Mouse (Mus musculus) kidney, postnatal 25 days (tissue): ENCODE measurements around the gene Tns1.

ENCODE experiments used
- DNase-seq, 2 experiments: peaks; one replicate each; pipeline ENCODE4 v3.0.0; 2021; ENCODE audit warnings: mixed read lengths in 2 of 2

Gene Tns1

GRCm38 (mm10) chr1:74121821-74122576, 2.2 kb downstream of the Tns1 start:
- DNase-seq = peak; percentile 93 to 95

DNA sequence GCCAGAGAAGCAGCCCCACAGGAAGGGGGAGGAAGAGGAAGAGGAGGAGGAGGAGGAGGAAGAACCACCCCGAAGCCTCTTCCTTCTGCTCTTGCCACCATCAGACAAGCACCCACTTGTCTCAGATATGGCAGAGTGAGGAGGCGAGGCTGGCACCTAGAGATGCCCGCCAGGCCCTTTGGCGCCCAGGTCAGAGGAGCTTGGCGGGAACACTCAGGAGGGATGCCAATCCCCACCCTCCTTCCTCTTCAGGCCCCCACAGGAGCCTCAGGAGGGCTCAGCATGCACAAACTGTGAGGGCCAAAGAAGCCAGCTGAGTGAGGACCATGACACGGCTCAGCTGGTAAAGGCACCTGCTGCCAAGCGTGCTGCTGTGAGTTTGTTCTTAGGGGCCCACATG, 3.1 kb downstream of the Tns1 start:
- DNase-seq = no peak

GRCm38 (mm10) chr1:74119115-74119514, 5.1 kb downstream of the Tns1 start:
- peak; percentile 57 to 73 for DNase-seq

- DNase-seq = peak; percentile 45 to 71
Observed at GRCm38 (mm10) chr1:74117876-74118275, 6.4 kb downstream of the Tns1 start.

DNA sequence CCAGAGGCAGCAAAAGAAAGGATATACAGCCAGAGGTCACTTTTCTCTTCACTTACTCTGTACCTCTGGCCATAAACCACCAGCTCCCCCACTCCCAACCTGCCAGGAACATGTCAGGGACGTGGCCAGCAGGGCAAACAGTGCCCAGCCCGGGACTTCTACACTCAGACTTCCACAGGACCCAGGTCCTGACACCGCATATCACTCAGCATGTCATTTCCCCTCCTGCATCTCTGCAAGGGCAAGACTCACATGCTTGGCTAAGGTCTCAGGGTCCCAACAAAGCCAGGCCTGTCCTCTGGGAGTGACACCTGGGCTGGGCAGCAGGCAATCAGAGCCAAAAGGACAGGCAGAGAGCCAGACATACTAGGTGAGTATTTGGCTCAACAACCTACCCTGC, 11.2 kb downstream of the Tns1 start:
- DNase-seq = peak in 1 of 2 experiments; percentile 62

- DNase-seq = no peak
Observed at GRCm38 (mm10) chr1:74111696-74112030, 12.6 kb downstream of the Tns1 start.

DNA sequence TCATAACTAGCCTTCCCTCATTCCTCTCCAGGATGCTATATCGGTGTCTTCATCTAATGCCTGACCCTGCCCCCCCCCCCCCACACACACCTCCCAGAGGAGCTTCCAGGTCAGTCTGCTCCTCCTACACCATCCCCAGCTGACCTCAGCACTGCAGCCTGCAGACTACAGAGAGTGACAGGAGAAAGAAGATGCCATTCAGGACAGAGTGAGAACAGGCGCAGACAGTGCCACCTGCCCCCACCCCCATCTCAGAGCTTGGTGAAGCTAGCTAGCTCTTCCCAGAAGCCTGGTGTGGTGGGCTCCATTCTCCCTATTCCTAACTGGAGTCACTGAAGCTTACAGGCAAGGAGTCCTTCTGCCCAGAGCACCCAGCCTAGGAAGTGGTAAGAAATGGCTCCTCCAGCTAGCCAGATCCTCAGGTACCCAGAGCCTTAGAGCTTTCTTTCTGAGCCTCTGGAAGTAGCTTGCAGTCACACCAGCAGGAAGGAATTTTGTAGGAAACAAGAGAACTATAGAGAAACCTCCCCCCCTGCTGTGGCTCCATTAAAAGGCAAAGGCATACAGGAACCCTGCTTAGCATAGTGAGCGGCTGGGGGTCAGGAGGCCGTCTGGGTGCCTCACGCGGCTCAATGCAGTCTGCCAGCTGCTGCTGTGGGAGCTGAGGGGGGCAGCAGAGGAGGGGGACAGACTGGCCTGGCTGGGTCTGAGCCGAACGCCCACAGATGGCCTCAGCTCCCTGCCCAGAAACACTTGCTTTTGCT, 13.1 kb downstream of the Tns1 start:
- DNase-seq = peak; percentile 47 to 81

- no peak for DNase-seq
Observed at GRCm38 (mm10) chr1:74109670-74110069, 14.6 kb downstream of the Tns1 start.

DNA sequence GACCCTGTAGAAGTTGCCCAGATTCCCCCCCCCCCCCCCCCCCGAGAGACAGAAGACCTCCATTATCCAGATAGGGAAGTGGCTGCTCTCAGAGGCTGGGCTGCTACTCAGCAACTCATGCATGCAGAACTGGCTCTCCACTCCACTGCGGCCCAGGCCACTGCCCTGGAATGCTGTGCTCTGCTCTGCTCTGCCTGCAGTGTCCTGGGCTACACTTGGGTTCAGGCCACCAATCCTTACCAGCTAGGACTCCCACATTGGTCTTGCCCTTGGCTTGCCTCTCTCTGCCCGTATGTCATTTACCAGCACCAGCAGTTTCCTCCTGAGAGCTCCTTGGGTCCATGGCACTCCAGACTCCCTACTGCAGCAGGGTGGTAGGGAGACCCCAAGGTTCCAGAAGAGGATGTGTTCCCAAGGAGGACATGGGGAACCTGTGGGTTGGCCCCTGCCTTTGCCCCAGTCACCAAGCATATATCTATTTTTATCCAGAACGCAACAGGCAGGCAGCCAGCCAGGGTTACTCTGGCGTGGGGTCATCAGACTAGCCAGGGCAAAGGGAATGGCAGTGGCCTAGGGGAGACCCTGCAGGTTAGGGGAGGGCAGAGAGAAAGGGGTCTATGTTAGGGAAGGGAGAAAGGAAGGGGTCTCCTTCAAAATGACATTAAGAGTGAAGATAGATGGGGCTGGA, 16.2 kb downstream of the Tns1 start:
- DNase-seq = peak; percentile 60 to 81

- DNase-seq = peak in 1 of 2 experiments; percentile 37
Observed at GRCm38 (mm10) chr1:74106214-74106613, 18.0 kb downstream of the Tns1 start.

DNA sequence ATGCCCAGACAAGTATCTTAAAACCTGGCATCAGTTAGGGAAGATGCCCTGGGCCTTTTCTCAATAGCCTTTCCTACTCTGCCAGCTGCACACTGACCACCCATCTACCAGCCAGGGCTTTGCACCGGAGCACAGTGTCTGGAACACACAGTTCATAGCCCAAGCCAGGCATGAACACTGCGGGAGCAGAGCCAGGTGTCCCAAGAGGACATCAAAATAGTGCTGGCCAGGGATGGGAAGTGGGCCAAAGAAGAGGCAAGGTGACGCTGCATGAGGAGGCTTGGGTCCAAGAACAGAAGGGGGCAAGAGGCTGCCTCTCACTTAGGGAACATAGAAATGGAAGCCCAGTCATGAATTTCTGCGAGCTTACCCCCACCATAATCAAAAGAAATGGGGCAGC, 18.6 kb downstream of the Tns1 start:
- peak; percentile 68 to 88 for DNase-seq

GRCm38 (mm10) chr1:74103654-74104353, 20.4 kb downstream of the Tns1 start:
- peak in 1 of 2 experiments; percentile 58 for DNase-seq

- DNase-seq = peak; percentile 66 to 68
Observed at GRCm38 (mm10) chr1:74099001-74099435, 25.2 kb downstream of the Tns1 start.

GRCm38 (mm10) chr1:74098004-74099000, 25.9 kb downstream of the Tns1 start:
- peak; percentile 54 to 64 for DNase-seq

GRCm38 (mm10) chr1:74095728-74096127, 28.5 kb downstream of the Tns1 start:
- no peak for DNase-seq

- DNase-seq = peak; percentile 57 to 82
Observed at GRCm38 (mm10) chr1:74095296-74095695, 29.0 kb downstream of the Tns1 start.

DNA sequence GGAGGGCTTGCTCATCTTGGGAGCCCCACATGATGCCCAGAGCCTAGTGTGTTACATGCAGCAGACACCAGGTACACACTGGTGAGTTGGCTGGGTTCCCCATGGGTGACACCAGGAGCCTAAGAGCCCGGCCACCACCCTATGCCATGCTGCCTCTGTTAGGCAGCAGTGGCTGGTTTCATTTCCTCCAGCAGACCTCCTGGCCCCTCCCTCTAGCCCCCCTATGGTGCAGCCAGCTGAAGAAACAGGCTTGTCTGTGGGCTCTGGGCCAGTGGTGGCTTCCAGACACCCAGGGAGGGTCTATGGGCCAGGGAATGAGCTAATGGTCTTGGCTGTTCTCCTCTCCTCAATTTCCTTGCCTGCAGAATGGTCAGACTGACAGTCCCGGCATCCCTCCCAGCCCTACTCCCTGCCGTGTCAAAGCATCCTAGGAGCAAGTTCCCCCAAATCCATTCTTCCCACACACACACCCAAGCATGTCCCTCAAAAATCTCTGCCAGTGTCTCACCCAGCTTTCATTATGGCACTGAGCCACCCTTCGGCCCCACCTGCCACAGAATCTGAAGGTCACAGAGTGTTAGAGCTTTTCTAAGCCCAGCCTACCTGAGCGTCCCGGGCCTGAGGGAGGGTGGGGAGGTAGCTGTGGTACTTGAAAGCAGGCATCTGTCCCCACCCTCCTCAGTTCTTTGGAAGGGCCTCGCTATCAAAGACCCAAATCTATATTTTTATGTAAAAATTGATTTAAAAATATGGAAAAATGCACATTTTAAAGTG, 29.6 kb downstream of the Tns1 start:
- DNase-seq = peak; percentile 53 to 66

- peak; percentile 50 to 77 for DNase-seq
Observed at GRCm38 (mm10) chr1:74093447-74093846, 30.8 kb downstream of the Tns1 start.

- DNase-seq = peak; percentile 50 to 68
Observed at GRCm38 (mm10) chr1:74092242-74092641, 32.0 kb downstream of the Tns1 start.

- DNase-seq = peak in 1 of 2 experiments; percentile 36
Observed at GRCm38 (mm10) chr1:74091611-74092224, 32.5 kb downstream of the Tns1 start.
